Mouse (Mus musculus) MEL-GATA-1-ER (cell line): ENCODE data around the gene Fndc10.
"Not testable (repeated sequence)": the region's sequence is repeated elsewhere in the genome, so short reads cannot be mapped to it uniquely, and the experiment has no call there.

Experiments used
- DNase-seq: peaks from one replicate; pipeline ENCODE4 v3.0.0-alpha.2; 2012; ENCODE audit warnings: low read depth; ENCODE audit errors: extremely low read depth

Fndc10 gene

DNA sequence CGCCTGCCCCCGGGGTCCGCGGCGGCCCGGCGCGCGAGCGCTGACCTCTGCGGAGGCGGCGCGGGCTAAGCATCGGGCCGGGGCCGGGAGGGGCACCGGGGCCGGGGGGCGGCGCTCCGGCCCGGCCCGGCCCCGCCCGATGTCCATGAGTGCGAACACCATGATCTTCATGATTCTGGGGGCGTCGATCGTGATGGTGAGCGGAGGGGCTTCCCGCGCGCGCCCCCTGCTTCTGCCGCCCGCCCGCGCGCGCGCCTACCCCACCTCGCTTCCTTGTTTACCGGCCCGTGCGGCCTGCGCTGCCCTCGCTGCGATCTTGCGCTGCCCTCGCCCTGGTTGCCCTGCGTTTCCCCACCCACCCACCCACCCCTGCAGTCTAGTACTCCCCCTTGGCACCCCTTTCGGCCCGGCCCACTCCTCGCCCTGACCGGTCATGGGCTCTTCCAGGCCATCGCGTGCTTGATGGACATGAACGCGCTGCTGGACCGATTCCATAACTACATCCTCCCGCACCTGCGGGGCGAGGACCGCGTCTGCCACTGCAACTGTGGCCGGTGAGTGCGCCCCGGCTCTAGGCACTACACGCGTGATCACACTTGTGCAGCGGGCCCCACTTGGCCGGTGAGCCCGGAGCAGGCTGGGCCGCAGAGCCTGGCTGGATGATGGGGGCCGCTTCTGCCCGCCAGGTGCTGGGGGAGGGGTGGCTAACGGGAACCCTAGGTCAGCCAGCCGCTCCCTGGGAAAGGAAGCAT is 41.0 kb downstream of the Fndc10 start:
- no peak for DNase-seq

DNA sequence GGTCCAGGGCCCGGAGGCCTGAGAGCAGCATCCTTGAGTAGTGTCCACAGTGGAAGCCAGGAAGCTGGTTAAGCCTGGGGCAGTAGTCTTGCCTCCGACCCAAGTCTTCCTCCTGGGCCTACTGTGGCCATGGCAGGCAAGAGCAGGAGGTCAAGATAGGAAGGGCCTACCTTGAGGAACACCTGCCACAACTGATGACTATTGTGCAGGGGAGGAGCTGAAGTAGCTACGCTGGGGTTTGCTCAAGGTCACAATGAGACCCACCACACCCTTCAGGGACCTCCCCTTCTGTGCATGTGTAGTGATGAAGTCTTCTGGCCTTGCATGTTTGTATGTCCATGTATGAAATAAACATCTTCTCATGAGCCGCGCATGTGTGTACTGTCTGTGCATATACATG is 41.6 kb downstream of the Fndc10 start:
- DNase-seq: no peak

DNA sequence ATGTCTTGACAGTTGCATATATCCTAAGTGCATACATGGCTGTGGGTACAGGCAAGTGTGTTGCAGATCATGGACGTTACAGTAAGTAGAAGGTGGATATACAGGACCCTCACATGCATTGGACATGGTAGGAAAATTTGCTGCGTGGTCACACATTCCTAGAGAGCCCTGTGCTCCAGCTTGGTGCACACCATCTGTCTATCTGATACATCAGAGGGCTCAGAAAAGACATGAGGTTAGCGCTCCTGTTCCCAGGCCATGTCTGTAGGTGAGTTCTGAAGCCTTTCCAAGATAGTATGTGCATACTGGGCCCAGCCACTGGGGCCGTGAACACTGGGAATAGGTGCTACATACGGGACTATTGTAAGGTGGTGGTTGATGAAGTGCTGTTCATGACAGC is 42.3 kb downstream of the Fndc10 start:
- DNase-seq: no peak

DNA sequence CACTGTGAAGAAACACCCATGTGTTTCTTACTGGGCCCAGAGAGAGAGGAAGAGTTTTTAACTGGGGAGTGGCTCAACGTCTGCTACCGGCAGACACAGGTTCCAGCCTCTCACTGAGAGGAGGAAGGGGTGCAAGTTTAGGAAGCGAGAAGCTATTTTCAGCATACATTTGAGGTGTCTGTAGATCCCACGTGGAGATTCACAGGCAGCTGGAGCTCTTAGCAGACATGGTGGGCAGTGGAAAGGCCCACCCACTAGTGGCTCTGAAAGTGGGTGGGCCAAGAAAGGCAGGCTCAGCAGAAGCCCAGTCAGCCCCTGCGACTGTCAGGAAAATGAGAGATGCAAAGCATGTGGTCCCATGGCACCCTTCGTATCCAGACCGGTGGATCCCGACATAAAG is 44.1 kb downstream of the Fndc10 start:
- no peak for DNase-seq

DNA sequence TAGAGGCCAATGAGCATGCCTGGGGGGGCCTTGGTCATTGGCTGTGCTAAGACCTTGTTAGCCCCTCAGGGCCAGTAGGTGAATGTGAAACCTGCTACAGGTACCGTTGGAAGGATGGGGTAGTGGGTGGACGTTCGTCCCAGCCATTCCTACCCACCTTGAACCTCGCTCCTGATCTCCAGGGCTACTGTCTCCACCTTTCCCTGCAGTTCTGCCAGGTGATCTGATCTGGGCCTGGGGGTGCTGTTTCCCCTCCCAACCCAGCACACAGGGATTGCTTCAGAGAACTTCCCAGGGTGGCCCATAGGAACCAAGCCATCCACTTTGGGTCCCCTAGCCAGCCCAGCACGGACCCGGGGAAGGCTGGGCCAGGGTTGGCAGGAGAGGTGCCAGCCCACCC is 45.0 kb downstream of the Fndc10 start:
- DNase-seq: no peak

DNA sequence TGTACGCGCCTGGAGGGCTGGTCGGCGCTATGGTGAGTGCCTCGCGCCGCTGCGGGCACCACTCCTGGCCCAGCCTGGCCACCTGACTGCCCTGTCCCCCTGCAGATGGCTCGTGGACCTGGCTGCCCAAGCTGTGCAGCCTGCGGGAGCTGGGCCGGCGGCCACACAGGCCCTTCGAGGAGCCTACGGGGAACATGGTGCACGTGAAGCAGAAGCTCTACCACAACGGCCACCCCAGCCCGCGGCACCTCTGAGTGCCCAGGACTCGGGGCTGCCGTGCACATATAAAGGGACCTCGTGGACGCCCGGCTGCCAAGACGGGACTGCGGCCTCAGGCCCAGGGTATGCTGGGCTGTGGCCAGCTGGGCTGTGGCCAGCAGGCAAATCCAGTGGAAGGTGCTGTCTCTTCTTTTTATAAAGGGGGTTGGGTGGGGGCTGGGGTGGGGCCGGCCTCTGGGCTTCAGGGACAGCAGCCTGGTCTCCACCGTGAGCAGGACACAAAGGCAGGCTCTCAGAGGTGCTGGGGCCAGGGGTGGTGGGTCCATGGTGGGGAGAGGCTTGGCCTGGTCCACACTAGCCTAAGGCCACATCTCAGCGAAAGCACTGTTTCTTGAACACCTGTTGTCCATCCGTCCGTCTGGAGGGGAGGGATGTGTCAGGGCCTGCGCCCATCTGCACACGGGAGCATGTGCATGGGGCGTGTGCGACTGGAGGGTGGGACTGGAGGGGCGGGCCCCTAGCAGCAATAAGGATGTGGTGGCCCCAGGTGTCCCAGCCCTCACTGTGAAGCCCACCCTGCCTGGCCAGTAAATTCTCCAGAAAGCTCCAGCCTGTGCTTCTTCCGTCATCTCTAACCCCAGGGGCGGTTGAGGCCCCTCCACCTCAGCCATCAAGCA is 45.8 kb downstream of the Fndc10 start:
- no peak for DNase-seq

DNA sequence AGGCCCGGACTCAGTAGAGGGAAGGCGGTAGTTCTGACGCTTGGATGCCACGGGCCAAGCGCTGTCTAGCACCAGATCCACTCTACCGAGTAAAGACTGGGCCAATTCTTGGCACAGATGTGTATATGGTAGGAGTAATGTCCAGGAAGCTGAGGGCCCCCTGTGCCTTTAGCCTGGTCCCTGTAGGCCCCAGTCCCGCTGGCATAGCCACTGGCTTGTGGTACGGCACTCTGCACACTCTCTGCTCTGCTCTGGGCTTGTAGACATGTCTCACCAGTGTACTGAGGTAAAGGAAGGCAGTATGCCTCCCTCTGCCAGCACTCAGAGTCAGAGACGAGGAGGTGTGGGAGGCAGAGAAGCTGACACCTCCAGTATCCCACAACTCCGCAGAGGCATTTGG is 46.5 kb downstream of the Fndc10 start:
- not testable (repeated sequence) for DNase-seq

DNA sequence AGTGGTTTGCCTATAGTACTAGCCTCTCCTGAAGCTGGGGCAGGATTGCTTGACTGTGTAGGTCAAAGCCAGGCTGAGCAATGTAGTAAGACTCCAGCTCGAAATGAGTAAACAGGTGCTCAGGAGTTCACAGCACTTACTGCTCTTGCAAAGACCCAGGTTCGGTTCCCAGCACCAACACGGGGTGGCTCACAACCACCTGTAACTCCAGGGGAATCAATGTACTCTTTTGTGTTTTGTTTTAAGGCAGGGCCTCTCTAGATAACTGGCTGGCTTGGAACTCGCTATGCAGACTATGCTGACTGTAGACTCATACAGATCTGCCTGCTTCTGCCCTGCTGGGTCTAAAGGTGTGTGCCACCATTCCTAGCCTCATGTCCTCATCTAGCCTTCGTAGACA is 48.5 kb downstream of the Fndc10 start:
- DNase-seq: no peak

DNA sequence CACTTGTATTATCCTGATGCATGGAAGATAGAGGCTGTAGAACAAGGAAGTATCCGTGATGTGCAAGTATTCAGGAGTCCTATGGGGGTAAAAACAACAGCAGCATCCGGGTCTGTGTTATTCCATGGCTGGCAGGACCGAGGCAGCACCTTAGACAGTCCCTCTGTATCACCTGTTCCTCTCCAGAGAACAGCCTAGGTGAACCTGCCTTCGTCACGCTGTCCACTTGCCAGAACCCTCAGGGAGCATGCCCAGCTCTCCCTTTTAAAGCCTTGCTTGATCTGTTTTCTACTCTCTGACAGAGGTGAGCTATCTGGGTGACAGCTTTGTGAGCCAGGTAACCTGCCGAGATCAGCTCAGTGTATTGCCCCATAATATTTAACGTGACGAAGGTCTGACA is 50.3 kb downstream of the Fndc10 start:
- no peak for DNase-seq

DNA sequence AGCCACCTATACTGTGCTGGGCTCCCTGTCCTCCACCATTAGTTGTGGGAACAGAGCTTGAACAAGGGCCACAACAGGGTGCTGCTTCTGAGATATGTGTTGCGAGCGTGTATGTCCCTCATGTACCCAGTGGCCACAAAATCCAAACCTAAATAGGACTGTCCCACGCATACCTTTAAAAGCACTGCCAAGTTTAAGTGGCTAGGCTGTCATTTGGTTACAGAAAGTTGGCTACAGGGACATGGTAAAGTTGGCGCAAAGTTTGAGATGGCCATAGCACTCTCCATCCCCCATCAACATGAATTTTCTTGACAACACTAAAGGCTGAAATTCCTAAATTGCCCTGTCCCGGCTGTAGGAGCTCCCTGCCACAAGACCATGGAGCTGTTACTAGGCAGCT is 51.0 kb downstream of the Fndc10 start:
- no peak for DNase-seq
